Mouse (Mus musculus): ENCODE data around the gene Wdr45b.

DNA sequence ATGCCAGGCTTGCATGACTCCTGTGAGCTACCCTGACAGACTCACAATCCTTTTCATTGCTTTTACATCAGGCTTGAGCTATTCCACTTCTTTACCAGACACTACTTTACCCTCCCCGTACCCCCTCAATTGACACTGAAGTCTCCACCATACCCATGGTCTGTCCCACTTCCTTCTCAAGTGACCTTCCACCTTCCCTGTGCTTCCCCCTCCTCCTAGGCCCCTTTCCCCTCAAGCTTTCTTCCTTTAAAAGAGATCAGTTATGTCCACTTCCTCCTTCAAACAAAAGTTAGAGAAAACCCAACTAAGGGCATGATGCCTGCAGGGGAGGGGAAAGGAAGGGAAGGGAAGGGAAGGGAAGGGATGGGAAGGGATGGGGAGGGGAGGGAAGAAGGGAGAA, 14.0 kb downstream of the Wdr45b start:
- TF ChIP-seq CHD2 (IDR thresholded peaks at IDR 0.05; ENCODE audit: low read depth, low read length) (no peak), HCFC1 (IDR thresholded peaks at IDR 0.05; ENCODE audit: borderline replicate concordance, insufficient read depth, low read length) (no peak), ZNF384 (IDR thresholded peaks at IDR 0.05; ENCODE audit: low read depth, low read length) (no peak), ZC3H11A (IDR thresholded peaks at IDR 0.05; ENCODE audit: borderline replicate concordance, low read depth, low read length) (no peak)
